Mouse (Mus musculus): ENCODE measurements at regions not wholly inside any gene's neighbourhood (a gene's known extent, or its start where the extent isn't known, plus 50 kb on each side); places are given as distances from the start of the nearest gene placed in this dataset.

DNA sequence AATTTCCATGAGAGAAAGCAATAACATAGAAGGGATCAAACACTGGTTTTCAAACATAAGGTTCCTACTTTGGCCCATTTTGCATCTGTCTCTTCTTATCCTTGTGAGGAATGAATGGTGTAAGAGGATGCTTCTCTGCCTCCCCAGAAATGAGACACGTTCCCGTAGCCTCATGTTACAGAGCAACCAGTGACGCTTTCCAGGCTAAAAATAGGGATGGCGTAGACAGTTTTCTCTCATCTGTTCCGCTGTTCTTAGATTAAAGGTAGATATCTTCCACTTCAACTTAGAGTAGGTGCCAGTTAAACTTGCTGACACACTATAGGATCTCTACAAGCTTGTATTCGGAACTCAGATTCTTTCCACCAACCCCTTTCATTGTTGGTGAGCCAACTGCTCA is 69.1 kb upstream of the Pde7b start:
- no peak for TF ChIP-seq CTCF (IDR thresholded peaks at IDR 0.05; ENCODE audit: extremely low read depth, insufficient read depth, insufficient read length, insufficient replicate concordance)
- no peak for TF ChIP-seq POLR2A (IDR thresholded peaks at IDR 0.05; ENCODE audit: low read depth, low read length)

Data from spleen, adult 2 months (tissue).